Mouse (Mus musculus) urinary bladder, adult 18-20 months (tissue): ENCODE data around the gene Aak1.
"Not testable (repeated sequence)": the region's sequence is repeated elsewhere in the genome, so short reads cannot be mapped to it uniquely, and the experiment has no call there.

ENCODE experiments used
- DNase-seq, 2 experiments: peaks; one replicate each; pipeline ENCODE4 v3.0.0; 2022; ENCODE audit warnings: low spot score in 2 of 2, mixed read lengths in 2 of 2

Gene Aak1

GRCm38 (mm10) chr6:87018874-87019273 is 169.6 kb downstream of the Aak1 start:
- no peak for DNase-seq

- DNase-seq = no peak
Observed at GRCm38 (mm10) chr6:87021791-87022190, 172.5 kb downstream of the Aak1 start.

GRCm38 (mm10) chr6:87026980-87027379 is 177.7 kb downstream of the Aak1 start:
- DNase-seq = peak in 1 of 2 experiments; percentile 26

- DNase-seq = no peak
Observed at GRCm38 (mm10) chr6:87028881-87029280, 179.6 kb downstream of the Aak1 start.

GRCm38 (mm10) chr6:87031310-87031709 is 182.0 kb downstream of the Aak1 start:
- DNase-seq = not testable (repeated sequence)

GRCm38 (mm10) chr6:87032401-87032800 is 183.1 kb downstream of the Aak1 start:
- DNase-seq = no peak

- DNase-seq = no peak
Observed at GRCm38 (mm10) chr6:87034395-87034794, 185.1 kb downstream of the Aak1 start.

- DNase-seq = no peak
Observed at GRCm38 (mm10) chr6:87037826-87038620, 188.7 kb downstream of the Aak1 start.

GRCm38 (mm10) chr6:87039161-87039560 is 189.8 kb downstream of the Aak1 start:
- no peak for DNase-seq

- no peak for DNase-seq
Observed at GRCm38 (mm10) chr6:87040971-87041370, 191.7 kb downstream of the Aak1 start.

- no peak for DNase-seq
Observed at GRCm38 (mm10) chr6:87041431-87041830, 192.1 kb downstream of the Aak1 start.

GRCm38 (mm10) chr6:87042004-87042336 is 192.7 kb downstream of the Aak1 start:
- DNase-seq = no peak

- DNase-seq = peak; percentile 86 to 95
Observed at GRCm38 (mm10) chr6:87042337-87043130, 193.2 kb downstream of the Aak1 start, which contains the start of gene Gfpt1. Gene Gfpt1, plus strand, starts transcription at chr6:87042846.

- DNase-seq = no peak
Observed at GRCm38 (mm10) chr6:87043131-87043516, 193.8 kb downstream of the Aak1 start.

- no peak for DNase-seq
Observed at GRCm38 (mm10) chr6:87044895-87045294, 195.6 kb downstream of the Aak1 start.

- DNase-seq = no peak
Observed at GRCm38 (mm10) chr6:87045507-87045906, 196.2 kb downstream of the Aak1 start.

GRCm38 (mm10) chr6:87048712-87049111 is 199.4 kb downstream of the Aak1 start:
- DNase-seq = not testable (repeated sequence)

GRCm38 (mm10) chr6:87051886-87052425 is 202.6 kb downstream of the Aak1 start:
- no peak for DNase-seq
